Mouse (Mus musculus): ENCODE data around the gene Srsf2. TPM values are rescaled to one million over a fixed set of nuclear protein-coding genes. Genes with fewer than 3 reads are reported as not detected.

Gene Srsf2
- polyA plus RNA-seq, 1 experiment from 2014 or later = 968 TPM

DNA sequence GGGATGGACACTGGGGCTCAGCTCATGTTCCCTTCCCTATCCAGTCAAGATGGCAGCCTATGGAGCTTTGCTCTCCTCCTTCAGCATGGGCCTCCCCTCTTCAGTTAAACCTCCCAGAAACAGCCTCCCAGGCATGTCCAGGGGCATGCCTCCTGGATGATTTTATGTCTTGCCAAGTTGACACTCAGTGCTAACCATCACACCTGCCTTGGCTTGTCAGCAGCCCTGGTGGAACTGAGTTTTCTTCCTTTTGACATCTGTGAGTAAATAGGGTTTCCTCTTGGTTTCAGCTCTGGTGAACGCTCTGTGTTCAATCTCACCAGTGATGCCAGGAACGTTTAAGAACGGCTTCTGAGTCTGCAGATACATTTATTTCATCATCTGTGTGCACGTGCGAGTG is 50.2 kb downstream of the Srsf2 start:
- no peak for ATAC-seq (ENCODE audit: insufficient number of reproducible peaks, insufficient read depth, low FRiP score, low TSS enrichment)
- 0 out of 2 replicates have a peak, but pooled peaks cover 4% of the 10 kb centered on the region for H3K4me1 ChIP-seq
- WGBS = 83% methylated on average over 5 of the region's 5 CpGs

DNA sequence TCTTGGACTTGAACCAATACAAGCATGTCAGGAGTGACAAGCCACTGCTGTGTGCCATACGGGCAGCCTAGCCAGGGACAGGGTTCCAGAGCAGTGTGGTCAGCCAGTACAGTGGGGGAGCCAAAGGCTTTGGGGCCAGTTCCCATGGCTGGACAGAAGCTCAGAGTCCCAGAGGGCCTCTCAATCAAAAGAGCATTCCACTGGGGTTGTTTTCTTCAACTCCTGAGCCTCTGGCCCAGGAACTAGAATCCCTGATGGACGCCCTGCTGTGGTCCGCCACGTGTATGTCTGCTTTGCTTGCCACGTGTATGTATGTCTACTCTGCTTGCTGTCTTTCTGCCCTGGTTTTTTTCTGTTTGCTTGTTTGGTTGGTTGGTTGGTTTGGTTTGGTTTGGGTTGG is 51.8 kb downstream of the Srsf2 start:
- Histone ChIP-seq H3K9me3 (no peaks in the 10 kb centered on the region), H3K36me3 (no peaks in the 10 kb centered on the region), H3K9ac (no peak overlapping the region), H3K4me3 (no peak overlapping the region), H3K4me2 (replicated peaks) (no peak overlapping the region), H3K27ac (no peak overlapping the region), H3K4me1 (0 out of 2 replicates have a peak, but pooled peaks cover 4% of the 10 kb centered on the region), H3K27me3 (no peaks in the 10 kb centered on the region)
- no peak for ATAC-seq (ENCODE audit: insufficient number of reproducible peaks, insufficient read depth, low FRiP score, low TSS enrichment)
- WGBS = 67% methylated on average over 5 of the region's 5 CpGs

More for the DNA sequence above, 50.2 kb downstream of the Srsf2 start:
- Histone ChIP-seq H3K36me3 (no peaks in the 10 kb centered on the region), H3K9ac (no peak overlapping the region), H3K4me3 (no peak overlapping the region), H3K27me3 (no peaks in the 10 kb centered on the region), H3K9me3 (no peaks in the 10 kb centered on the region), H3K4me2 (replicated peaks) (no peak overlapping the region), H3K27ac (no peak overlapping the region)

Other genes starting within 250 kb of the Srsf2 start
- 4.5 and 4.7 TPM in 2 replicates for gene Rhbdf2, start 226.1 kb downstream of the Srsf2 start, polyA plus RNA-seq (2016; fragmentation: Nextera tagmentation; extraction: Ambion mirVana)
- 0.59 and 0.86 TPM in 2 replicates for gene Prcd, start 199.6 kb downstream of the Srsf2 start, polyA plus RNA-seq (2016; fragmentation: Nextera tagmentation; extraction: Ambion mirVana)
- gene Cygb, start 198.8 kb downstream of the Srsf2 start, polyA plus RNA-seq (2016; fragmentation: Nextera tagmentation; extraction: Ambion mirVana) = 6.4 and 7.1 TPM in 2 replicates
- gene St6galnac1, start 77.6 kb downstream of the Srsf2 start, polyA plus RNA-seq (2016; fragmentation: Nextera tagmentation; extraction: Ambion mirVana) = not detected in 2 replicates
- 31.7 and 34.1 TPM in 2 replicates for gene Mxra7, start 25.0 kb downstream of the Srsf2 start, polyA plus RNA-seq (2016; fragmentation: Nextera tagmentation; extraction: Ambion mirVana)
- 63.7 and 71.2 TPM in 2 replicates for gene Mettl23, start 9.8 kb downstream of the Srsf2 start, polyA plus RNA-seq (2016; fragmentation: Nextera tagmentation; extraction: Ambion mirVana)
- gene Jmjd6, start 9.6 kb downstream of the Srsf2 start, polyA plus RNA-seq (2016; fragmentation: Nextera tagmentation; extraction: Ambion mirVana) = 79.2 and 80.5 TPM in 2 replicates
- 47.8 and 51.2 TPM in 2 replicates for gene Mfsd11, start 654 bp downstream of the Srsf2 start, polyA plus RNA-seq (2016; fragmentation: Nextera tagmentation; extraction: Ambion mirVana)
- gene Mgat5b, start 65.8 kb upstream of the Srsf2 start, polyA plus RNA-seq (2016; fragmentation: Nextera tagmentation; extraction: Ambion mirVana) = 3.8 and 4.4 TPM in 2 replicates